Mouse (Mus musculus) erythroblast, embryonic 14.5 days (primary cell): ENCODE measurements around the gene Gm21870.
"Not testable (repeated sequence)": the region's sequence is repeated elsewhere in the genome, so short reads cannot be mapped to it uniquely, and the experiment has no call there.

ENCODE experiments used
- GATA1 ChIP-seq: IDR thresholded peaks from 2 replicates; pipeline ENCODE4 v1.6.1; 2012; ENCODE audit warnings: low read length, inconsistent platforms, mixed read lengths
- TAL1 ChIP-seq: IDR thresholded peaks from 3 replicates; pipeline ENCODE4 v1.6.1; 2012; ENCODE audit warnings: low read length, inconsistent platforms, mixed read lengths

GRCm38 (mm10) chrX:33986716-33987115 is at the start of gene Gm21870:
- TF ChIP-seq TAL1, GATA1: not testable (repeated sequence)
